Mouse (Mus musculus) heart, embryonic 16.5 days (tissue): Measurements from ENCODE around the gene Cdc42se2. TPM values are rescaled to one million over a fixed set of nuclear protein-coding genes. Genes with fewer than 3 reads are reported as not detected.

Source experiments
- ATAC-seq: fragments of 200-750 bp; cut with Nextera tagmentation; replicated peaks from 2 replicates; pipeline ENCODE4 v1.8.0; 2017; ENCODE audit warnings: moderate number of reproducible peaks; ENCODE audit not compliant: insufficient read depth, low FRiP score; ENCODE audit errors: extremely low read depth
- H3K27ac ChIP-seq: fragments of 300-500 bp; sonication (generic); 2 replicates; pipeline ENCODE4 v1.5.1; 2014; ENCODE audit warnings: mild to moderate bottlenecking, low read length, control low read depth, moderate library complexity
- H3K27me3 ChIP-seq: fragments of 300-500 bp; sonication (generic); 2 replicates; pipeline ENCODE4 v1.6.1; 2014; ENCODE audit warnings: low read length, mixed read lengths; ENCODE audit not compliant: control insufficient read depth, insufficient read depth
- H3K36me3 ChIP-seq: fragments of 300-500 bp; sonication (generic); 2 replicates; pipeline ENCODE4 v1.6.1; 2014; ENCODE audit not compliant: control insufficient read depth, insufficient read depth
- H3K4me1 ChIP-seq: fragments of 300-500 bp; sonication (generic); 2 replicates; pipeline ENCODE4 v1.6.1; 2014; ENCODE audit warnings: low read length, mixed read lengths; ENCODE audit not compliant: control insufficient read depth, insufficient read depth
- H3K4me2 ChIP-seq: fragments of 300-500 bp; sonication (generic); 2 replicates; pipeline ENCODE4 v1.6.1; 2014; ENCODE audit warnings: low read depth, mild to moderate bottlenecking, control low read depth, low read length
- H3K4me3 ChIP-seq: fragments of 300-500 bp; sonication (generic); 2 replicates; pipeline ENCODE4 v1.5.1; 2014; ENCODE audit warnings: mild to moderate bottlenecking, control low read depth, low read length
- H3K9ac ChIP-seq: fragments of 300-500 bp; sonication (generic); 2 replicates; pipeline ENCODE4 v1.6.1; 2014; ENCODE audit warnings: low read length, control low read depth
- H3K9me3 ChIP-seq: fragments of 300-500 bp; sonication (generic); replicated peaks from 2 replicates; pipeline ENCODE4 v1.6.1; 2016; ENCODE audit warnings: low read length; ENCODE audit not compliant: control insufficient read depth
- WGBS: fragments of 180-500 bp; shearing (Covaris S2); extraction: QIAGEN DNeasy Blood & Tissue Kit; methylation state at CpG from one replicate; pipeline ENCODE4 v1.1.7; 2014; 5-methylcytosine and 5-hydroxymethylcytosine counted together
- polyA plus RNA-seq: library from polyadenylated mRNA; unstranded; fragments of >200 nt; fragmentation: Nextera tagmentation; extraction: Ambion mirVana; gene quantifications from 2 replicates; pipeline ENCODE4 v1.2.1, GENCODE M21; 2015

Cdc42se2 gene
- polyA plus RNA-seq, 1 experiment from 2014 or later: 76.1 TPM

DNA sequence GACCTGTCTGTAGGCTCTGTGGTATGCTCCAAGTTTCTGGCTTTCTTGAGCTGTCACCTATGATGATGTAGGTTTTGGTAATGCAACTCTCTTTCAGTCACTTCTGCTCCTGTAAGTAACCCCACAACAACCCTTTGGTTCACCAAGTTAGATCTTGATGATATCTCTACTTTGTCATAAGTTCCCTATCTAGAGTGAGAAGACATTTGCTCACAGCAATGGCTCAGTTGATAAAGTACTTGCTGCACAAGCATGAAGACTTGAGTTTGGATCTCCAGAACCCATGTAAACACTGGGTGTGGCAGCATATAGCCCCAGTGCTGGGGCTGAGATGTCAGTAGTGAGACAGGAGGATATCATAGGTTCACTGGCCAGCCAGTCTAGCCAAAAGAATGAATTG lies 28.2 kb upstream of the Cdc42se2 start:
- H3K4me3 ChIP-seq: no peak overlapping the region
- no peak overlapping the region for H3K27ac ChIP-seq
- ATAC-seq: no peak
- no peak overlapping the region for H3K4me2 ChIP-seq
- no peaks in the 10 kb centered on the region for H3K27me3 ChIP-seq
- no peak overlapping the region for H3K9ac ChIP-seq
- H3K36me3 ChIP-seq: no peaks in the 10 kb centered on the region
- no peaks in the 10 kb centered on the region for H3K9me3 ChIP-seq
- peaks cover 6% of the 10 kb centered on the region; the same call in 1 of the 2 replicates for H3K4me1 ChIP-seq

DNA sequence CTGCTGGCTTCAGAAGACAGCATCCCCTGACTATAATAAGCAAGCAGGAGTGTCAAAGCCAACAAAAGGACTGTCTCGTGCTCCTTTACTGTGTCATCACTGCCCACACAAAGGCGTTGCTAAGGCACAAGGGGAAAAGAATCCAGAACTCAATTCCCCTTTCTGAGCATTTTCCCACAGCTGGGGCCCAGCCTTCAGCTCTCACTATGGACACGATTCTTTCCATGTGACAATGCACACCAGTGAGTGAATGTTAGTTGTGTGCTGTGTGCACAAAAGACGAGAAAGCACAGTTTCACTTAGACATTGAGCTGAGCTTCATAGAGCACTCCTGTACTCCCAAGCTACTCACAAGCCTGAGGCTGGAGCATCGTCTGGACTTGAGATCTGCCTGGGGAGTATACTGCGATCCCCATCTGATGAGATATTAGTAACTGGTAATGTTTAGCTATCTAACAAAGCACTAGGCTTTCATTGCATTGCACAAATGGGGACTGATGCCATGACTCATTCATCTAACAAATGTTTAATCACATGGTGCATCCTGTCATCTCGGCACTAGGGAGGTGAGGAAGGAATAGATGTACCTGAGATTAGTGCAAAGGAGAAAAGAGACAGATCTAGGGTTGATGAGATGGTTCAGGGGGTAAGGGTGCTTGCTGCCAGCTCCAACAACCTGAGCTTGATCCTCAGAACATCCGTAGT lies 25.5 kb upstream of the Cdc42se2 start:
- ATAC-seq: no peak
- WGBS: 59% methylated on average over 8 of the region's 8 CpGs
- H3K27ac ChIP-seq: no peak overlapping the region
- peaks cover 3% of the 10 kb centered on the region; the same call in 1 of the 2 replicates for H3K4me1 ChIP-seq
- H3K4me2 ChIP-seq: no peak overlapping the region
- H3K36me3 ChIP-seq: no peaks in the 10 kb centered on the region
- no peak overlapping the region for H3K9ac ChIP-seq
- H3K9me3 ChIP-seq: no peaks in the 10 kb centered on the region
- no peaks in the 10 kb centered on the region for H3K27me3 ChIP-seq
- H3K4me3 ChIP-seq: no peak overlapping the region

DNA sequence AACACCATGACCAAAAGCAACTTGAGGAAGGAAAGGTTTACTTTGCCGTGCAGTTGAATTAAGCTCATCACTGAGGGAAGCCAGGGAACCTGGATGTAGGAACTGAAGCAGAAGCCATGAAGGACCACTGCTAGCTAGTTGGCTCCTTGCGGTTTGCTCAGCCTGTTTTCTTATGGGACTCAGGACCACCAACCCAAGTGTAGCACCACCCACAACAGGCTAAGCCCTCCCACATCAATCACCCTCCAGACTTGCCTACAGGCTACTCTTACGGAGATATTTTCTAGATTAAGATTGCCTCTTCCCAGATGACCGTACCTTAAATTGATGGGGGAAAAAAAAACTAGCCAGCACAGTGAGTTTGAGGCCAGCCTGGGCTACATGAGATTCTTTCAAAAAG lies 24.8 kb upstream of the Cdc42se2 start:
- H3K36me3 ChIP-seq: no peaks in the 10 kb centered on the region
- H3K27ac ChIP-seq: no peak overlapping the region
- WGBS: 62% methylated on average over 4 of the region's 4 CpGs
- no peak overlapping the region for H3K4me2 ChIP-seq
- H3K4me1 ChIP-seq: peaks cover under 1% of the 10 kb centered on the region; the same call in 1 of the 2 replicates
- H3K9me3 ChIP-seq: no peaks in the 10 kb centered on the region
- no peak overlapping the region for H3K9ac ChIP-seq
- no peak overlapping the region for H3K4me3 ChIP-seq
- ATAC-seq: no peak
- H3K27me3 ChIP-seq: no peaks in the 10 kb centered on the region

DNA sequence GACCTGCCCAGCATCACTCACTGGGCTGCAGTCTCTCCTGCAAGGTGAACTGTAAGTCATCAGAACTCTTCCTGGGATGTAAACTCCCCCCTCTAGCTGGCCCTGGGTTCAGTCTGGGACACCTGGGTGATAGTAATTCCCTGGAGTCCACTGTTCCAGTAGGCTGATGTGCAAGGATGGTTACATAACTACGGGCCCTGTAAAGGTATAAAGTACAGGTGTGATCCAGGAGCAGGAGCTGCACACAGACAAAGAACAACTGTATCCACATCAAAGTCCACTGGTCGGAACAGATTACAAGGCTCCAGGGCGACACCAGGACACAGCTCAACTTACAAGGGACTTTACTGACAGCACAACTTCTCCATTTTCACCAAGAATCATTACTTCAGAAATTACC lies 23.6 kb upstream of the Cdc42se2 start:
- 75% methylated on average over 3 of the region's 3 CpGs for WGBS
- H3K4me2 ChIP-seq: no peak overlapping the region

DNA sequence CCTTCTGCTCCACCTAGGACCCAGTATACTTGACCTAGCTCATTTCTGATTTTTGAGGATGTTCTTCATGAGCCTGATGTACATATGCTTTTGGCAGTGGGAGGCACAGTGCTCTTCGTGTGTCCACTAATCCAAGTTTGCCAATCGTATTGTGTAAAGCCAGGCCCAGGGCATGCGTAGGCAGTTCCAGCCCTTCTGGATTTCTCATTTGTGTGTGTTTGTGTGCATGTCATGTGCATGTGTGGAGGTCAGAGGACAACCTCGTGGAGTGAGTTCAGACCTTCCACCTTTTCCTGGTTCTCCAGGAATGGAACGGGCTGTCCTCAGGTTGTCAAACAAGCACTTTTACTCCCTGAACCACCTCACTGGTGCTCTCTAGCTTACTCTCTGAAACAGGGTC lies 22.1 kb upstream of the Cdc42se2 start:
- H3K4me1 ChIP-seq: no peaks in the 10 kb centered on the region
- H3K36me3 ChIP-seq: no peaks in the 10 kb centered on the region
- ATAC-seq: no peak
- no peak overlapping the region for H3K9ac ChIP-seq
- no peak overlapping the region for H3K4me2 ChIP-seq
- no peaks in the 10 kb centered on the region for H3K27me3 ChIP-seq
- H3K4me3 ChIP-seq: no peak overlapping the region
- no peak overlapping the region for H3K27ac ChIP-seq
- H3K9me3 ChIP-seq: peaks cover 2% of the 10 kb centered on the region; the same call in 1 of the 2 replicates
- 67% methylated on average over 5 of the region's 5 CpGs for WGBS

More for the DNA sequence above, 23.6 kb upstream of the Cdc42se2 start:
- H3K9me3 ChIP-seq: no peaks in the 10 kb centered on the region
- no peaks in the 10 kb centered on the region for H3K36me3 ChIP-seq
- no peak overlapping the region for H3K4me3 ChIP-seq
- H3K27me3 ChIP-seq: no peaks in the 10 kb centered on the region
- H3K4me1 ChIP-seq: no peaks in the 10 kb centered on the region
- no peak for ATAC-seq
- H3K9ac ChIP-seq: no peak overlapping the region
- no peak overlapping the region for H3K27ac ChIP-seq

DNA sequence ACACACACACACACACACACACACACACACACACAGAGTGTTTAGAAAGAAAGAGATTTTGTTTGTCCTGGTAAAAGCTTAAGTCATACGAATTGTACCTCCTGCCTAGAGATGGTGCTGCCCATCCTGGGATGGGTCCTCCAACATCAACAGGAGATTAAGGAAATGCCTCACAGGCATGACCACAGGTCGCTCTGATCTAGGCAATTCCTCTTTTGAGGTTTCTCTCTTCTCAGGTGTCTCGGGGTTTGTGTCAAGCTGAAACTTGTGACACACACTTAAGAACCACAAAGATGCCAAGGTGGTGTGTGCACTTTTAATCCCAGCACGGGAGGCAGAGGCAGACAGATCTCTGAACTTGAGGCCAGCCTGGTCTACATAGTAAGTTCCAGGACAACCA lies 20.7 kb upstream of the Cdc42se2 start:
- 73% methylated on average over 4 of the region's 4 CpGs for WGBS
- no peak overlapping the region for H3K4me3 ChIP-seq
- no peak for ATAC-seq
- no peaks in the 10 kb centered on the region for H3K4me1 ChIP-seq
- H3K9ac ChIP-seq: no peak overlapping the region
- no peaks in the 10 kb centered on the region for H3K36me3 ChIP-seq
- H3K27ac ChIP-seq: no peak overlapping the region
- H3K9me3 ChIP-seq: peaks cover 4% of the 10 kb centered on the region; the same call in 1 of the 2 replicates
- no peak overlapping the region for H3K4me2 ChIP-seq
- no peaks in the 10 kb centered on the region for H3K27me3 ChIP-seq

DNA sequence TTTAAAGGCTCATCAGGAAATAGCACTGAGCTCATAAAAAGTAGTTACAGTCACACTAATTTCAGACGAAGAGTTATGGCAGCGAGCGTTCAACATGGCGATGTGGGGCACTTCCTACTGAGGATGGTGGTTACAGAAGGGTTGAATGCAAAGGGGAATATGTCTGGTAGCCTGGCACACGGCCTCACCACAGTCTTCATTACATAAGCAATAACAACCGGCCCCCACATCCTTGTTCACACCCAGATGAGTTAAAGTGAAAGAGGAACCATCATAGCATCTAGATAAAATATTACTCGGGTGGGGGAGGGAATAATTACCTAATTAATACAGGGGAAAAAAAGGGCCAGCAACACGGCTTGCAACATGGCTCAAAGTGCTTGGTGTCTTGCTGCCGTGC lies 20.2 kb upstream of the Cdc42se2 start:
- WGBS: 71% methylated on average over 9 of the region's 9 CpGs
- no peaks in the 10 kb centered on the region for H3K27me3 ChIP-seq
- no peak overlapping the region for H3K9ac ChIP-seq
- ATAC-seq: no peak
- H3K36me3 ChIP-seq: no peaks in the 10 kb centered on the region
- H3K4me1 ChIP-seq: no peaks in the 10 kb centered on the region
- H3K27ac ChIP-seq: no peak overlapping the region
- no peak overlapping the region for H3K4me3 ChIP-seq
- H3K4me2 ChIP-seq: no peak overlapping the region
- H3K9me3 ChIP-seq: peaks cover 4% of the 10 kb centered on the region; the same call in 1 of the 2 replicates

DNA sequence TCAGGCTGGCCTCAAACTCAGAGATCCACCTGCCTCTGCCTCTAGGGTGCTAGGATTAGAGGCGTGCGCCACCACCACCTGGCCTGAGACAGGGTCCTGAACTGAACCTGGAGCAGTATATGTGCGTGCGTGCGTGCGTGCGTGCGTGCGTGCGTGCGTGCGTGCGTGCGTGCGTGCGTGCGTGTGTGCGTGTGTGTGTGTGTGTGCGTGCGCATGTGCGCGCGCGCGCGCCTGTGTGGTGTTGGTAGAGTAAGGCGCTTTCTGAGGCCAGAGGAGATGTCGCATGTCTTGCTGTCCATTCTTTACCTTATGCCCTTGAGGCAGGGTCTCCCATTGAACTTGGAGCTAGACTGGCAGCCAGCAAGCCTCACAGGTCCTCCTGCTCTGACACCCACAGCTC lies 19.4 kb upstream of the Cdc42se2 start:
- Histone ChIP-seq H3K9ac (no peak overlapping the region), H3K4me3 (no peak overlapping the region), H3K27me3 (no peaks in the 10 kb centered on the region), H3K27ac (no peak overlapping the region), H3K4me1 (no peaks in the 10 kb centered on the region), H3K36me3 (no peaks in the 10 kb centered on the region), H3K4me2 (no peak overlapping the region), H3K9me3 (peaks cover 4% of the 10 kb centered on the region; the same call in 1 of the 2 replicates)
- ATAC-seq: no peak
- 84% methylated on average over 28 of the region's 28 CpGs for WGBS

DNA sequence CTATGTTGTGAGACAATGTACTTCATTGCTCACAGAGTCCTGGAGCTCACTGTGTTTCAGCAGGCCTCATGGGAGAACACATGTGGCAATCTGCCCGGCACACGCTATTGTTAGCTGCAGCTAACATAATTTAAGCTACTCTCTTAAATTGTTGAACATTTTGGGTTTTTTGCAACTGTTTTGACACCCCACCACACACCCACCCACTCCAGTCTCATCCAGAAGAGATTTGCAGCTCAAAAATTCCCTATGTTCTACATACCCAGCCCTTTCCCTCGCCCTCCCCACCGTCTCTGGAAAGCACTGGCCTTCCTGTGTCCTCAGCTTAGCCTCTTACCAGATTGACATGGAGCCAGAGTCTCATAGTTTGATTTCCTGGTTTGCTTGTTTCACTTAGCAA lies 17.7 kb upstream of the Cdc42se2 start:
- Histone ChIP-seq H3K27me3 (no peaks in the 10 kb centered on the region), H3K4me3 (no peak overlapping the region), H3K4me2 (no peak overlapping the region), H3K27ac (peak overlapping the region; percentile 48), H3K9ac (no peak overlapping the region), H3K4me1 (no peaks in the 10 kb centered on the region), H3K9me3 (peaks cover 4% of the 10 kb centered on the region; the same call in 1 of the 2 replicates), H3K36me3 (no peaks in the 10 kb centered on the region)
- no peak for ATAC-seq
- WGBS: 56% methylated on average over 4 of the region's 4 CpGs
